Mouse (Mus musculus) embryonic facial prominence, embryonic 14.5 days (tissue): ENCODE measurements around the gene Map3k14. TPM values are rescaled to one million over a fixed set of nuclear protein-coding genes. Genes with fewer than 3 reads are reported as not detected.
"Not testable (repeated sequence)": the region's sequence is repeated elsewhere in the genome, so short reads cannot be mapped to it uniquely, and the experiment has no call there.

ENCODE experiments used
- ATAC-seq: fragments of 200-750 bp; cut with Nextera tagmentation; 2 replicates; pipeline ENCODE4 v1.8.0; 2017; ENCODE audit warnings: low read depth, moderate number of reproducible peaks, moderate TSS enrichment
- DNase-seq: peaks from one replicate; pipeline ENCODE4 v3.0.0-alpha.2; 2015; ENCODE audit warnings: low spot score
- H3K27ac ChIP-seq: fragments of 300-500 bp; sonication (generic); replicated peaks from 2 replicates; pipeline ENCODE4 v1.5.1; 2014; ENCODE audit warnings: low read depth, mild to moderate bottlenecking, low read length, moderate library complexity
- H3K27me3 ChIP-seq: fragments of 300-500 bp; sonication (generic); replicated peaks from 2 replicates; pipeline ENCODE4 v1.6.1; 2014; ENCODE audit warnings: low read length; ENCODE audit not compliant: control insufficient read depth, insufficient read depth
- H3K36me3 ChIP-seq: fragments of 300-500 bp; sonication (generic); 2 replicates; pipeline ENCODE4 v1.6.1; 2014; ENCODE audit warnings: low read length, mixed read lengths; ENCODE audit not compliant: control insufficient read depth, insufficient read depth
- H3K4me1 ChIP-seq: fragments of 300-500 bp; sonication (generic); 2 replicates; pipeline ENCODE4 v1.6.1; 2014; ENCODE audit warnings: antibody characterized with exemption, low read length; ENCODE audit not compliant: control insufficient read depth, insufficient read depth
- H3K4me2 ChIP-seq: fragments of 300-500 bp; sonication (generic); 2 replicates; pipeline ENCODE4 v1.6.1; 2014; ENCODE audit warnings: low read depth, mild to moderate bottlenecking, low read length, moderate library complexity, mixed read lengths
- H3K4me3 ChIP-seq: fragments of 300-500 bp; sonication (generic); 2 replicates; pipeline ENCODE4 v1.5.1; 2014; ENCODE audit warnings: low read depth, mild to moderate bottlenecking, low read length
- H3K9ac ChIP-seq: fragments of 300-500 bp; sonication (generic); 2 replicates; pipeline ENCODE4 v1.6.1; 2014; ENCODE audit warnings: low read depth, mild to moderate bottlenecking, low read length, moderate library complexity, mixed read lengths
- H3K9me3 ChIP-seq: fragments of 300-500 bp; sonication (generic); 2 replicates; pipeline ENCODE4 v1.6.1; 2016; ENCODE audit warnings: low read length; ENCODE audit not compliant: control insufficient read depth
- WGBS: fragments of 180-500 bp; shearing (Covaris S2); extraction: QIAGEN DNeasy Blood & Tissue Kit; methylation state at CpG from one replicate; pipeline ENCODE4 v1.1.7; 2014; 5-methylcytosine and 5-hydroxymethylcytosine counted together
- polyA plus RNA-seq: library from polyadenylated mRNA; unstranded; fragments of >200 nt; fragmentation: Nextera tagmentation; extraction: Ambion mirVana; gene quantifications from 2 replicates; pipeline ENCODE4 v1.2.1, GENCODE M21; 2014

Map3k14 gene
- polyA plus RNA-seq, 1 experiment from 2014 or later = 4.6 TPM

DNA sequence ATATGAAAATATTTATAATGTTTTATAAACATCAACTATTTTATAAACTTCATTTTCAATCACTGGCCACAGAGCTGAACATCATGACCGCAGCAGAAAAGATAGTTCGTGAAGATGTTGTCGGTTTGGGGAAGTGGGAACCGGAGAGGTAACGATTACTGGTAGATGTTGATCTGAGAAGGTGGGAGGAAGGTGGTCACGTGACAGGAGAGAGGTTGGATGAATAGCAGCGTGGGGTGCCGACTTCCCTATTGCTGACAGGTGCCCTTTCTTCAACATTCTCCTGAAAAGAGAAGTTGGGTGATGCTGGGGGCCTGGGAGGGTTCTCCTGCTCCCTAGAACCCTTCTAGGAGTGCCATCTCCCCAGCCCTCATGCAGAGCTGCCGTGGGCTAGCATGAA, 37.3 kb upstream of the Map3k14 start:
- Histone ChIP-seq H3K27me3 (no peaks in the 10 kb centered on the region), H3K9ac (no peak overlapping the region), H3K4me2 (no peak overlapping the region), H3K4me3 (no peak overlapping the region), H3K27ac (no peak overlapping the region), H3K9me3 (no peaks in the 10 kb centered on the region), H3K36me3 (no peaks in the 10 kb centered on the region), H3K4me1 (peaks cover 3% of the 10 kb centered on the region; the same call in 1 of the 2 replicates)
- ATAC-seq (no peak), DNase-seq (no peak)
- WGBS = 77% methylated on average over 9 of the region's 9 CpGs

DNA sequence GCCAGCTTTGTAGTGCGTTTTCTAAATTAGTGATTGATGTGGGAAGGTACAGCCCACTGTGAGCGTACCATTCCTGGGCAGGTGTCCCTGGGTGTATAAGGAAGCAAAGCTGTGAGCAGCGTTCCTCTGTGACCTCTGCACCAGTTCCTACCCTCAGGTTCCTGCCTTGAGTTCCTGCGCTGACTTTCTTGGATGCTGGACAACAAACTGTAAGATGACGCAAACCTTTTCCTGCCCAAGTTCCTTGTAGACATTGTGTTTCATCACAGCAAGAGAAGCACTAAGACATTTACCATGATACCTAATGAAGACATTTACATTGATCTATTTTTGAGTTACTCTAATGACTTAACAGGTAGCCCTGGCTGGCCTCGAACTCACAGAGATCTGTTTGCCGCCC, 27.5 kb upstream of the Map3k14 start:
- Histone ChIP-seq H3K27me3 (no peaks in the 10 kb centered on the region), H3K4me3 (no peak overlapping the region), H3K9me3 (no peaks in the 10 kb centered on the region), H3K9ac (no peak overlapping the region), H3K4me1 (peaks cover 21% of the 10 kb centered on the region), H3K36me3 (no peaks in the 10 kb centered on the region), H3K27ac (no peak overlapping the region), H3K4me2 (no peak overlapping the region)
- ATAC-seq = no peak
- WGBS = 84% methylated on average over 7 of the region's 7 CpGs
- DNase-seq = no peak

DNA sequence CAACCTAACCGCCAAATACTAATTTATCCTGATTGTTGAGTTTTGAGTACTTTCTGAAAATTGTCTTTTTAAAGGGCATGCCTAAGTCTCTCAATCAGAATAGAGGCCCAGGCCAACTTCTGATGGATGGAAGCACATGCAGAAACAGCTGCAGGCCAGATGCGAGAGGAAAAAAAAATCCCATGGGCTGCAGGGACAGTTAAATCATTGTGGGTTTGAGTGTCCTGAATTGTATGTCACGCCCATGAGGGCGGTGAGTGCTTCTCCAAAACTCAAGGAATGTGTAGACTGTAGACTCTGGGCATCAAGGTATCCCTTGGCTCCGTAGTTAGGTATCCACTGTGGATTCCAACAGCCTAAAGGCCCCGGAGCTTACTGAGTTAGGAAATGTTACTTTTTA, 26.8 kb upstream of the Map3k14 start:
- WGBS = 53% methylated on average over 6 of the region's 6 CpGs
- Histone ChIP-seq H3K27ac (peak overlapping the region; percentile 19; the same call in 1 of the 2 replicates), H3K9ac (no peak overlapping the region), H3K4me3 (no peak overlapping the region), H3K4me2 (no peak overlapping the region), H3K9me3 (no peaks in the 10 kb centered on the region), H3K4me1 (peaks cover 21% of the 10 kb centered on the region), H3K36me3 (no peaks in the 10 kb centered on the region), H3K27me3 (no peaks in the 10 kb centered on the region)
- no peak for ATAC-seq
- DNase-seq = peak; percentile 79

DNA sequence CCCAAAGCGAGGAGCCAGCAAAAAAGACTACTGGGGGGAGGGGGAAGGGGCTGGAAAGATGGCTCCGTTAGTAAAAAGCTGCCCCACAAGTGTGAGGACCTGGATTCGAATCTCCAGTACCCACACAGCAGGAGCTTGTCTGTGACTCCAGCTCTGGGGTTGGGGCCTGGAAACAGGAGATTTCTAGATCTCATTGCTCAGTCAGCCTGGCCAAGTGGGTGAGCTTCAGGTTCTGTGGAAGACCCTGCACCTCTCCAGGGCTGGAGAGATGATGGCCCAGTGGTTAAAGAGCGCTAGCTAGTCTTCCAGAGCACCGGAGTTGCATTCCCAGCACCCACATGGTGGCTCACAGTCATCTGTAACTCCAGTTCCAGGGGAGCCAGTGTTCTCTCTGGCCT, 25.6 kb upstream of the Map3k14 start:
- H3K36me3 ChIP-seq = no peaks in the 10 kb centered on the region
- no peak overlapping the region for H3K4me3 ChIP-seq
- no peaks in the 10 kb centered on the region for H3K9me3 ChIP-seq
- WGBS = 74% methylated on average over 5 of the region's 5 CpGs
- H3K9ac ChIP-seq = no peak overlapping the region
- H3K4me2 ChIP-seq = 0 out of 2 replicates have a peak overlapping the region, but pooled peaks have one; percentile 12
- ATAC-seq (no peak), DNase-seq (no peak)
- no peak overlapping the region; the same call in 1 of the 2 replicates for H3K27ac ChIP-seq
- peaks cover 30% of the 10 kb centered on the region for H3K4me1 ChIP-seq
- H3K27me3 ChIP-seq = no peaks in the 10 kb centered on the region

DNA sequence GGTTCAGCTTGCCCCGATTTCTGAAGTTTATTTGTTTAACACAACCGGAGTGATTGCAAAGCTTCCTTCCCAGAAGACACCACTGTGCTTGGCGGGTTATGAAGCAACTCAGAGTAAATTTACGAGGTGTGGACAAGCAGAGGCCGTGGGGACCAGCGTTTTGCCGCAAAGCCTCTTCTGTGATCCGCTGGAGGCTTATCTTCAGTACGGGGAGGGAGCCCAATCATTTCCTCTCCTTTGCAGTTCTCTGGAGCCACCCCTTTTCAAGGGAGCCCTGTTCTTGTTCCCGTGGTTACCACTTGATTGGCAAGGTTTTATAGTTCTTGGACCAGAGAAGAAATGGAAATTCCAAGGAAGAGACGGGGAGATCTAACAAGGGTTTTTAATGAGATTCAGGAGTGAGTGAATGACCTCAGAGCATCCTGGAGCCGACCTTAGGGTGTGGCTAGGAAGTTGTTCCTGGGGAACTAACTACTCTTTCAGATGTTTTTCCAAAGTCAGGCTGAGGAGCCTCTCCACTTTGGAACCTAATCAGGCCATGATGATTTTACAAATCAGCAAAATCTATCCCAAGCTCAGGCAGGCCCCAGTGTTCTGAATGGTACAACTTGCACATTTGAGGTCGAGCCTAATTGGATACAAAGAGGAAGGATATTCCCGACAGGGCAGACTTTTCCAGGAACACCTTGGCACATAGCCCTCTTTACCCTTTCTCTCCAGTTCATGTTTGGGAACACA, 25.0 kb upstream of the Map3k14 start:
- WGBS = 19% methylated on average over 14 of the region's 14 CpGs
- DNase-seq = peak; percentile 84
- 0 out of 2 replicates have a peak overlapping the region, but pooled peaks have one; percentile 12 for H3K4me2 ChIP-seq

DNA sequence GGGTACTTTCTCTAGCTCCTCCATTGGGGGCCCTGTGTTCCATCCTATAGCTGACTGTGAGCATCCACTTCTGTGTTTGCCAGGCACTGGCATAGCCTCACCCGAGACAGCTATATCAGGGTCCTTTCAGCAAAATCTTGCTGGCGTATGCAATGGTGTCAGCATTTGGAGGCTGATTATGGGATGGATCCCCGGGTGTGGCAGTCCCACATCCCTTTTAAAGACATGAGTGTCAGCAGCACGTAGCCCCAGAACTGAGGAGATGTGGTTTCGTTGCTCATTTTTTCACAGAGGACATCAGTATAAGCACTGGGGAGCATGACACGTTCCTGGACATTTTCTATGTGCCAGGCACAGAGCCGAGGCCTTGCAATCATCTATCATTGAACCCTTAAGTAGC, 23.6 kb upstream of the Map3k14 start:
- not testable (repeated sequence) for H3K36me3 ChIP-seq, DNase-seq, H3K27ac ChIP-seq, H3K9me3 ChIP-seq, H3K4me2 ChIP-seq, H3K27me3 ChIP-seq, ATAC-seq, H3K9ac ChIP-seq, H3K4me3 ChIP-seq
- 87% methylated on average over 7 of the region's 7 CpGs for WGBS
- peaks cover 34% of the 10 kb centered on the region for H3K4me1 ChIP-seq

More for the DNA sequence above, 25.0 kb upstream of the Map3k14 start:
- peaks cover 30% of the 10 kb centered on the region for H3K4me1 ChIP-seq
- H3K27ac ChIP-seq = peak overlapping the region; percentile 46; the same call in 1 of the 2 replicates
- ATAC-seq = peak; percentile 37; the same call in 1 of the 2 replicates
- no peaks in the 10 kb centered on the region for H3K9me3 ChIP-seq
- H3K27me3 ChIP-seq = no peaks in the 10 kb centered on the region
- H3K9ac ChIP-seq = no peak overlapping the region
- H3K4me3 ChIP-seq = no peak overlapping the region
- H3K36me3 ChIP-seq = no peaks in the 10 kb centered on the region

DNA sequence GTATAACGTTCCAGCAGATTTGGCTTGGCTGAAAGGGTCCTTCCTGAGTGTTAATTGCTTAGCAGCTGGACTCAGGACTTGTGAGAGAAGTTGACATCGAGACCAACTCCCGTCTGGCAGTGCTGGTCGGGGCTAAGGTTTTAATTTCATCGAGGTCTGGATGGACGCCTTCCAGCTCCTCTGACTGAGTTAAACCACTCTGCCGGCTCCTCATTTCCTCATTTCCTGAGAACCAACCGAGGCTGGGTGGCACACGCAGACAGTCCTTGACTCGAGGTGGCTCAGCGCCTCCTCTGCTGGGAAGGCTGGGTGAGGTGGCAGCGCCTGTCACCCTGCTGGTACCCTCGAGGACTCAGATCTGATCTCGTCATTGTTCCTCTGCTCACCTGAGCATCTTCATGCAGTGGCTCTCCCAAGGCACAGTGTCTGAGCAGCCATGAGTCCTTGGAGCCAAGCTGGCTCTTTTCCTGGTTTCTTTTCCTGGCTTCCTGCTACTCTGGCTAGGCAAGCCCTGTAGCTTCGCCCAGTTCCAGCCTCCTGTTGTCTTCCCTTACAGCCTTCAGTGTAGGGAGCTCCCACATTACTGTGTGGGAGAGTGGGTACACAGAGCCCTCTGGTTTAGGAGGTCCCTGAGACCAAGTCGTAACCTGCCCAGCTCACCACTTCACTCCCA, 21.2 kb upstream of the Map3k14 start:
- Histone ChIP-seq H3K9ac (no peak overlapping the region), H3K9me3 (no peaks in the 10 kb centered on the region), H3K27me3 (no peaks in the 10 kb centered on the region), H3K36me3 (no peaks in the 10 kb centered on the region), H3K4me1 (peaks cover 31% of the 10 kb centered on the region), H3K4me2 (no peak overlapping the region), H3K4me3 (no peak overlapping the region), H3K27ac (peak overlapping the region; percentile 58)
- ATAC-seq (no peak), DNase-seq (peak; percentile 62)
- 50% methylated on average over 16 of the region's 16 CpGs for WGBS

DNA sequence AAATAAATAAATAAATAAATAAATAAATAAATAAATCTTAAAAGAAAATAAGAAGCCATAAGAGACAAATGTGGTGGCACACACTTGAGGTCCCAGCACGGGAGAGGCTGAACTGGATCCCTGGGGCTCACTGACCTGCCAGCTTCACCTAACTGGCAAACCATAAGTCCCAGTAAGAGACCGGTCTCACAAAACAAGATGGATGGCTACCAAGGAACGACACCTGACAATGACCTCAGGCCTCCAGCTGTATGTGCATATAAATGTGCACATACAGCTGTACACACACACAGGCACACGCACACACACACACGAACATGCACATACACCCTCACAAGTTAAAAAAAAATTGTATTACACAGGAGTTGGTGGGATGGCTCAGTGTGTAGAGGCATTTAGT, 19.6 kb upstream of the Map3k14 start:
- Histone ChIP-seq H3K9ac (no peak overlapping the region), H3K27me3 (no peaks in the 10 kb centered on the region), H3K4me1 (peaks cover 19% of the 10 kb centered on the region; the same call in 1 of the 2 replicates), H3K9me3 (no peaks in the 10 kb centered on the region), H3K36me3 (no peaks in the 10 kb centered on the region), H3K27ac (no peak overlapping the region), H3K4me2 (no peak overlapping the region), H3K4me3 (no peak overlapping the region)
- ATAC-seq (no peak), DNase-seq (no peak)
- 91% methylated on average over 5 of the region's 5 CpGs for WGBS
